Mouse (Mus musculus): ENCODE results near the gene Polr2f.

DNA sequence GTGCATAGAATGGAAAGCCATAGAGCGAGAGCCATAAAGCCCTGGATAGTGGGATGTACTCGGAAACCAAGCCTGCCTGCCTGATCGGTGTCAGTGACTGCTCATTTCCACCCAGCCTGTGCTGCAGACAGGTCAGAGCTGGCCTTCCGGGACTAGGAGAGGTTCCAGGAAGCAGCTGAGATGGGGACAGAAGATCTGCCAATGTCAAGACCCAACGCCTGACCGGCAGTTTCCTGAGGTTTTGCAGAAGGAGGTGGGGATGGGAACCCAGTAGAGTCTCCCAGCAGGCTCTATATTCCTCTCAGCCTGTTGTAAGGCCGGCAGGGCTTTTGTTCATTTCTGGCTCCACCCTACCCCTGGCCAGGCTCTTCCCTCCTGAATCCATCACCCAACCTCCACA lies 41.9 kb upstream of the Polr2f start:
- TF ChIP-seq CTCF (IDR thresholded peaks at IDR 0.05; ENCODE audit: low read depth) (no peak), EP300 (optimal IDR thresholded peaks at IDR 0.05) (no peak)

All from stomach, postnatal 0 days (tissue).